Mouse (Mus musculus) stomach, embryonic 15.5 days (tissue): ENCODE results near the gene Plcg1. TPM values are rescaled to one million over a fixed set of nuclear protein-coding genes. Genes with fewer than 3 reads are reported as not detected.

Source experiments
- ATAC-seq: fragments of 200-750 bp; cut with Nextera tagmentation; 2 replicates; pipeline ENCODE4 v1.8.0; 2017; ENCODE audit warnings: low read depth, moderate number of reproducible peaks, moderate TSS enrichment; ENCODE audit not compliant: insufficient read depth, low FRiP score
- H3K27ac ChIP-seq: fragments of 300-500 bp; sonication (generic); 2 replicates; pipeline ENCODE4 v1.5.1; 2015; ENCODE audit warnings: mild to moderate bottlenecking, inconsistent platforms
- H3K27me3 ChIP-seq: fragments of 300-500 bp; sonication (generic); replicated peaks from 2 replicates; pipeline ENCODE4 v1.6.1; 2015; ENCODE audit warnings: inconsistent platforms
- H3K36me3 ChIP-seq: fragments of 300-500 bp; sonication (generic); 2 replicates; pipeline ENCODE4 v1.6.1; 2015; ENCODE audit warnings: inconsistent platforms
- H3K4me1 ChIP-seq: fragments of 300-500 bp; sonication (generic); 2 replicates; pipeline ENCODE4 v1.6.1; 2015; ENCODE audit warnings: inconsistent platforms
- H3K4me2 ChIP-seq: fragments of 300-500 bp; sonication (generic); 2 replicates; pipeline ENCODE4 v1.6.1; 2015; ENCODE audit warnings: mild to moderate bottlenecking, inconsistent platforms
- H3K4me3 ChIP-seq: fragments of 300-500 bp; sonication (generic); replicated peaks from 2 replicates; pipeline ENCODE4 v1.5.1; 2015; ENCODE audit warnings: inconsistent platforms
- H3K9ac ChIP-seq: fragments of 300-500 bp; sonication (generic); 2 replicates; pipeline ENCODE4 v1.6.1; 2015; ENCODE audit warnings: inconsistent platforms
- H3K9me3 ChIP-seq: fragments of 300-500 bp; sonication (generic); 2 replicates; pipeline ENCODE4 v1.6.1; 2016; ENCODE audit warnings: inconsistent platforms
- WGBS: fragments of 180-500 bp; shearing (Covaris S2); methylation state at CpG from one replicate; pipeline ENCODE4 v1.1.7; 2015; 5-methylcytosine and 5-hydroxymethylcytosine counted together
- polyA plus RNA-seq: library from polyadenylated mRNA; unstranded; fragments of >200 nt; fragmentation: Nextera tagmentation; extraction: Ambion mirVana; gene quantifications from 2 replicates; pipeline ENCODE4 v1.2.1, GENCODE M21; 2015

Plcg1 gene
- polyA plus RNA-seq, 1 experiment from 2014 or later = 30.3 TPM

- Histone ChIP-seq H3K36me3 (peaks cover 52% of the 10 kb centered on the region), H3K9ac (no peak overlapping the region), H3K9me3 (no peaks in the 10 kb centered on the region), H3K4me2 (no peak overlapping the region), H3K27me3 (no peaks in the 10 kb centered on the region), H3K4me3 (no peak overlapping the region), H3K4me1 (no peaks in the 10 kb centered on the region), H3K27ac (no peak overlapping the region)
- no peak for ATAC-seq
- WGBS = 85% methylated on average over 9 of the region's 9 CpGs
These were observed 29.5 kb downstream of the Plcg1 start for GRCm38 (mm10) chr2:160760433-160761184.

- 85% methylated on average over 3 of the region's 3 CpGs for WGBS
- no peak overlapping the region for H3K4me2 ChIP-seq
- H3K9me3 ChIP-seq = no peaks in the 10 kb centered on the region
- no peaks in the 10 kb centered on the region for H3K27me3 ChIP-seq
- H3K27ac ChIP-seq = no peak overlapping the region
- H3K4me1 ChIP-seq = no peaks in the 10 kb centered on the region
- peaks cover 30% of the 10 kb centered on the region for H3K36me3 ChIP-seq
- ATAC-seq = no peak
- H3K9ac ChIP-seq = no peak overlapping the region
- H3K4me3 ChIP-seq = no peak overlapping the region
These were observed 32.7 kb downstream of the Plcg1 start for GRCm38 (mm10) chr2:160763816-160764215.

- no peak overlapping the region for H3K27ac ChIP-seq
- H3K4me2 ChIP-seq = no peak overlapping the region
- H3K36me3 ChIP-seq = peaks cover 25% of the 10 kb centered on the region
- no peak overlapping the region for H3K4me3 ChIP-seq
- no peak overlapping the region for H3K9ac ChIP-seq
- no peak for ATAC-seq
- H3K9me3 ChIP-seq = no peaks in the 10 kb centered on the region
- no peaks in the 10 kb centered on the region for H3K4me1 ChIP-seq
- H3K27me3 ChIP-seq = no peaks in the 10 kb centered on the region
- 87% methylated on average over 2 of the region's 2 CpGs for WGBS
These were observed 33.3 kb downstream of the Plcg1 start for GRCm38 (mm10) chr2:160764386-160764785.

- Histone ChIP-seq H3K4me3 (no peak overlapping the region), H3K36me3 (peaks cover 22% of the 10 kb centered on the region), H3K4me2 (no peak overlapping the region), H3K9me3 (no peaks in the 10 kb centered on the region), H3K9ac (no peak overlapping the region), H3K27ac (no peak overlapping the region), H3K4me1 (no peaks in the 10 kb centered on the region), H3K27me3 (no peaks in the 10 kb centered on the region)
- WGBS = 77% methylated on average over 3 of the region's 3 CpGs
- no peak for ATAC-seq
These were observed 34.0 kb downstream of the Plcg1 start for GRCm38 (mm10) chr2:160765096-160765495.

DNA sequence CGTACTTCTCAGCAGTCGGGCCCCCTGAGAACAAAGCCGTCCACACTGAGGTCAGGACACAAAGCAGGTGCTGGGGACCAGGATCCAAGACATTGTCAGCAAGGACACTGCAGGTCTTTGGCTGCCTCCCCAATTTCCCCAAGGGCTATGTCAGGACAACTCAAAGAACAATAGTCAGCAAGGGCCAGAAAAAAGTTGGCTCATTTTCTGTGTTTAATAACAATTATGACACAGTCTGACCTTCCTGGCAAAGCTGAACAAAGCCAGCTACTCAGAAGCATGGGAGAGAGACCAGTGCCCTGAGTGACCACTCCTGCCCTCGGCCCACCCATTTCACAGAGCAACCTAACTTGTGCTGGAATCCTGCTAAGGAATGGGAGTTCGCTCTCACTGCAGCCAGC, 35.3 kb downstream of the Plcg1 start:
- Histone ChIP-seq H3K27ac (no peak overlapping the region), H3K9me3 (no peaks in the 10 kb centered on the region), H3K4me2 (no peak overlapping the region), H3K27me3 (no peaks in the 10 kb centered on the region), H3K9ac (no peak overlapping the region), H3K4me1 (no peaks in the 10 kb centered on the region), H3K4me3 (no peak overlapping the region), H3K36me3 (peaks cover 16% of the 10 kb centered on the region)
- ATAC-seq = no peak
- WGBS = 74% methylated on average over 5 of the region's 5 CpGs

- no peak overlapping the region for H3K4me2 ChIP-seq
- H3K27ac ChIP-seq = no peak overlapping the region
- no peaks in the 10 kb centered on the region for H3K4me1 ChIP-seq
- 97% methylated on average over 2 of the region's 2 CpGs for whole genome bisulfite sequencing
- no peaks in the 10 kb centered on the region for H3K9me3 ChIP-seq
- H3K9ac ChIP-seq = no peak overlapping the region
- no peak overlapping the region for H3K4me3 ChIP-seq
- no peaks in the 10 kb centered on the region for H3K27me3 ChIP-seq
- no peak for ATAC-seq
- H3K36me3 ChIP-seq = peaks cover 9% of the 10 kb centered on the region; the same call in 1 of the 2 replicates
These were observed 36.1 kb downstream of the Plcg1 start for GRCm38 (mm10) chr2:160767201-160767600.

GRCm38 (mm10) chr2:160768097-160768695, 37.1 kb downstream of the Plcg1 start:
- H3K36me3 ChIP-seq = 0 out of 2 replicates have a peak, but pooled peaks cover 4% of the 10 kb centered on the region
- no peaks in the 10 kb centered on the region for H3K27me3 ChIP-seq
- ATAC-seq = no peak
- H3K27ac ChIP-seq = no peak overlapping the region
- no peak overlapping the region for H3K4me2 ChIP-seq
- no peaks in the 10 kb centered on the region for H3K9me3 ChIP-seq
- no peak overlapping the region for H3K9ac ChIP-seq
- no peak overlapping the region for H3K4me3 ChIP-seq
- no peaks in the 10 kb centered on the region for H3K4me1 ChIP-seq
- WGBS = 75% methylated on average over 4 of the region's 4 CpGs

DNA sequence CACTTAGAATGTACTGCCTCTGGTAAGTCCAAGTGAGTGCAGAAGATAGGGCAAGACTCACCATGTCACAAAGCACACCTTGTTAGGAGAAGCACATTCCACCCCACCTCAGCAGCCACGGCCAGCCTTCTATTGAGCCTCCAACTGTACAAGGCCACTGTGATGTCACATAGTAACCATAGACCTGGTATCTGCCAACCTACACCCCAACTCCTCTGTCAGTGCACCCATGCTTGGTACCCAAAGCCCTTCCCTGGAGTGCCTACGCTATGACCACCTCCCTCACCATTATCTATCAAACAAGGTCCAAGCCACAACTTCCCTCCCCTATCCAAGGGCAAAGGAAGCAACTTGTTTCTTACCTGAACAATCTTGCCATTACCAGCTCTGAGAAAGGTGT, 37.9 kb downstream of the Plcg1 start:
- no peak overlapping the region for H3K4me3 ChIP-seq
- no peaks in the 10 kb centered on the region for H3K4me1 ChIP-seq
- H3K36me3 ChIP-seq = 0 out of 2 replicates have a peak, but pooled peaks cover 4% of the 10 kb centered on the region
- H3K9me3 ChIP-seq = no peaks in the 10 kb centered on the region
- no peak overlapping the region for H3K27ac ChIP-seq
- no peak overlapping the region for H3K4me2 ChIP-seq
- no peaks in the 10 kb centered on the region for H3K27me3 ChIP-seq
- no peak overlapping the region for H3K9ac ChIP-seq
- 94% methylated on average over 2 of the region's 2 CpGs for WGBS
- ATAC-seq = no peak

- Histone ChIP-seq H3K4me1 (no peaks in the 10 kb centered on the region), H3K27ac (no peak overlapping the region), H3K4me2 (no peak overlapping the region), H3K4me3 (no peak overlapping the region), H3K9me3 (no peaks in the 10 kb centered on the region), H3K36me3 (no peaks in the 10 kb centered on the region), H3K9ac (no peak overlapping the region), H3K27me3 (no peaks in the 10 kb centered on the region)
- ATAC-seq = no peak
These were observed 39.3 kb downstream of the Plcg1 start for GRCm38 (mm10) chr2:160770409-160770808.

GRCm38 (mm10) chr2:160770871-160771270, 39.8 kb downstream of the Plcg1 start:
- H3K9me3 ChIP-seq = no peaks in the 10 kb centered on the region
- ATAC-seq = no peak
- no peak overlapping the region for H3K27ac ChIP-seq
- H3K9ac ChIP-seq = no peak overlapping the region
- no peaks in the 10 kb centered on the region for H3K27me3 ChIP-seq
- no peaks in the 10 kb centered on the region for H3K36me3 ChIP-seq
- H3K4me1 ChIP-seq = no peaks in the 10 kb centered on the region
- no peak overlapping the region for H3K4me3 ChIP-seq
- 91% methylated on average over 1 of the region's 1 CpGs for WGBS
- no peak overlapping the region for H3K4me2 ChIP-seq

DNA sequence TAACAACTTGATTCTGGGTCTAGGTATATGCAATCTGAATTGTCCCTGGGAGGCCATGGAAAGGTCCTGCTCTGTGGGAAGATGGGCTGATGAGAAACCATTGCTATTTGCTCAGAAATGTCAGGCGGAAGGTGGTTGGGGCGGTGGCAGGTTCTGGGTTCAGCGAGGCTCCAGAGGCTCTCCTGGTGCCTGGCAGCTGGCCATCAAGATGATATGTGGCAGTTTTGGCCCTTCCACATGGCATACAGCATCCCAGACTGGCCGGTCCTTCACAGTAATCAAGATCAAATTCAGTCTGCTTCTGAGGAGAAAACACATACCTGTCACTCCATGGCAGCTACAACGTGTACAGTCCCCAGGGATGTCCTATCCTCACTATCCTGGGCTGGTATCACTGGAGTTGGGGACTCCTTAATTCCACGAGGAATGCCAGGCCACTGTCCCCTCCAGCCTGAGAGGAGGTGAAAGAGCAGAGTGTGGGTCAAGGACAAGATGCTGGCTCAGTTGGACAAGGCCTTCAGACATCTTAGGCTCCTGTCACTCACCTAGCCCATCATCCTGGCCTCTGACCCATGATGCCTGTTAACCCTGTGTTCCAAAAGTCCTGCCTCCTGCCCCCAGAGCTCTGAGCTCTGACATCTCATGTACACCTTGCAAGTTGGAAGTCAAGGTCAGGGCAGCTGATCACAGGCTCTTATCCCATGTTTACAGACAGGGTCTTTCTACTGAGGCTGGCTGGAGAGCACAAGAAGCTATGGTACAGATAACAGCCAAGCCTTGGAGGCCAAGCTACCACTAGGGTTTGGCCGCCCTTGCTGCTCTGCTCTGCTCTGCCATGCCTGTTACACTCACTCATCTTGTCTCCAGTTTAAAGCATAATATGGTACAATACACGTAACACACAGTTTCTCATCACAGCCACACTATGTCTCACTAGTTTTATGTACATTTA, 40.5 kb downstream of the Plcg1 start:
- H3K4me2 ChIP-seq = no peak overlapping the region
- WGBS = 80% methylated on average over 8 of the region's 8 CpGs
- no peak overlapping the region for H3K9ac ChIP-seq
- no peaks in the 10 kb centered on the region for H3K36me3 ChIP-seq
- H3K27ac ChIP-seq = no peak overlapping the region
- no peak overlapping the region for H3K4me3 ChIP-seq
- no peaks in the 10 kb centered on the region for H3K27me3 ChIP-seq
- ATAC-seq = no peak
- no peaks in the 10 kb centered on the region for H3K4me1 ChIP-seq
- no peaks in the 10 kb centered on the region for H3K9me3 ChIP-seq

GRCm38 (mm10) chr2:160778034-160778433, 46.9 kb downstream of the Plcg1 start:
- Histone ChIP-seq H3K9ac (no peak overlapping the region), H3K27me3 (no peaks in the 10 kb centered on the region), H3K9me3 (no peaks in the 10 kb centered on the region), H3K4me2 (no peak overlapping the region), H3K27ac (no peak overlapping the region), H3K4me1 (no peaks in the 10 kb centered on the region), H3K4me3 (no peak overlapping the region), H3K36me3 (no peaks in the 10 kb centered on the region)
- 75% methylated on average over 2 of the region's 2 CpGs for WGBS
- ATAC-seq = no peak
